ENCODE assay signal across 8 mouse cellular contexts in the genomic region with DNA sequence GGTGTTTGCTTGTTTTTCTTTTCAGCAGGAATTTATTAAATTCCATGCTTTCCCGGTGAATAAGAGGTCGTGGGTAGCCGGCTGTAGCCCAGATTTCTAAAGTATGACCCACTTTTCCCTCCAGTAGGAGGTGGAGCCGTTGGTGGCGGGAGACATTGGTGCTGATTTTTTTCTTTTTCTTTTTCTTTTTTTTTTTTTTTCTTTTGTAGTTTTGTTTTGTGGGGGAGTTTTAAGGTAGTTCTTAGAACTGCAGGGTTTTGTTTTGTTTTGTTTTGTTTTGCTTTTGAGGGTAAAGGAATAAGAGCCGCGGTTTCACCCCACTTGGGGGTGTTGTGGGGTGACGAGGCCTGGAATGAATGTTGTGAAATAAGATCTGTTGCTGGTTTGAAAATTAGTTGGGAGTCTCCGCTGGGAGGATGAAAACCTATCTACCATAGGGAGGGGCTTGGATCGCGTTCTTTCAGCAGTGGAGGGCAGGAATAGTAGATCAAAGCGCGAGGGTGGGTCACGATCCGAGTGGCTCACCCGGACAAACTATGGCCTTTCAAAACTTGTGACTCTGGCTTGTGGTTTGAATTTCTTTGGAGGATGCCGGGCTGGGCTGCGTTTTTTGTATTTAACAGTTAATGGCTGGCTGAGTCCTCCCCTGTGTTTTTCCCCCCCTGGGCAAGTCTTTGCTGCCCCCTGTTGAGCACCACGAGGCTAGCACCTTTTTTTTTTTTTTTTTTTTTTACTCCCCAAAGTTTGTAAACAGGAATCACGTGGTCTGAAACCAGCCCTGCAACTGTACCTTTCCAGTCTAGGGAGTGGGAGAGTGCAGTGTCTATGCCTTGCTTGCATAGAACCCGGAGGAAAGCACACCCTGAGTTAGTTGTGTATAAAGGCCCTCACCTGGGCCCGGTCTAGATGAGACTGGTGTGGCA. TPM values are rescaled to one million over a fixed set of nuclear protein-coding genes. Genes with fewer than 3 reads are reported as not detected.
DNase-seq lines count a peak whose midpoint lies in the region; ATAC-seq and TF ChIP-seq lines count a peak whose summit lies in the region.

No protein-coding gene starts in this region.

- 2% methylated on average over 22 of the region's 22 CpGs for WGBS in forebrain, embryonic 14.5 days
- 3% methylated on average over 22 of the region's 22 CpGs for WGBS in hindbrain, embryonic 10.5 days

- H3K4me1 ChIP-seq in MEL (ENCODE audit: control insufficient read depth in 1 of 2, insufficient read depth in 2 of 2, low read length in 2 of 2) = peaks cover 0 to 23% of the 10 kb centered on the region in 2 experiments; a peak in 1 of 4 replicates
- H3K4me1 ChIP-seq in forebrain, embryonic 14.5 days (ENCODE audit: control insufficient read depth, insufficient read depth, low read length) = peaks cover 11% of the 10 kb centered on the region
- peaks cover 51% of the 10 kb centered on the region for H3K4me1 ChIP-seq in hindbrain, embryonic 10.5 days (replicated peaks)

- DNase-seq in MEL (ENCODE audit: low read depth, low spot score) = peak; percentile 91
- DNase-seq in cerebellum, adult 11-12 months = peak; percentile 54
- peak; percentile 76 for DNase-seq in forebrain, embryonic 14.5 days (ENCODE audit: low spot score)
- peak; percentile 73 for DNase-seq in hindbrain, embryonic 10.5 days (ENCODE audit: low spot score)
- peak; percentile 56 to 68 for DNase-seq in layer of hippocampus, postnatal 10 days (ENCODE audit: low spot score in 2 of 2)
- DNase-seq in lung, postnatal 14 days = peak; percentile 70
- DNase-seq in ovary, postnatal 36 days (ENCODE audit: low spot score) = peak; percentile 64
- DNase-seq in thymus, postnatal 4 days = peak; percentile 80

- TF ChIP-seq CTCF in MEL (IDR thresholded peaks at IDR 0.05 in 2 of 3, conservative IDR thresholded peaks at IDR 0.05 in 1 of 3; ENCODE audit: control insufficient read depth in 1 of 3, insufficient read depth in 1 of 3, low read depth in 2 of 3, low read length in 3 of 3, poor library complexity in 1 of 3, severe bottlenecking in 1 of 3) = peak; percentile 64 to 82 (median 68)

- H3K36me3 ChIP-seq in MEL (ENCODE audit: control insufficient read depth in 1 of 2, insufficient read depth in 2 of 2, low read length in 2 of 2) = peaks cover 0 to 27% of the 10 kb centered on the region in 2 experiments; a peak in 2 of 4 replicates
- peaks cover 14% of the 10 kb centered on the region for H3K36me3 ChIP-seq in forebrain, embryonic 14.5 days (ENCODE audit: control insufficient read depth, insufficient read depth, low read length)
- peaks cover 31% of the 10 kb centered on the region for H3K36me3 ChIP-seq in hindbrain, embryonic 10.5 days

- peak; percentile 83 for TF ChIP-seq RAD21 in MEL (IDR thresholded peaks at IDR 0.05; ENCODE audit: low read depth, low read length)

- no peaks in the 10 kb centered on the region for H3K27me3 ChIP-seq in MEL (ENCODE audit: control insufficient read depth in 1 of 2, insufficient read depth in 2 of 2, low read length in 2 of 2)
- no peaks in the 10 kb centered on the region for H3K27me3 ChIP-seq in forebrain, embryonic 14.5 days (replicated peaks; ENCODE audit: control insufficient read depth, insufficient read depth, low read length)
- no peaks in the 10 kb centered on the region for H3K27me3 ChIP-seq in hindbrain, embryonic 10.5 days (ENCODE audit: insufficient read depth, poor library complexity, severe bottlenecking)

- peak overlapping the region; percentile 72 for H3K27ac ChIP-seq in MEL (ENCODE audit: control insufficient read depth, low read depth, low read length)
- 0 out of 2 replicates have a peak overlapping the region, but pooled peaks have one; percentile 17 for H3K27ac ChIP-seq in forebrain, embryonic 14.5 days (ENCODE audit: low read depth, low read length)
- H3K27ac ChIP-seq in hindbrain, embryonic 10.5 days = peak overlapping the region; percentile 98

- H3K79me2 ChIP-seq in MEL (ENCODE audit: control insufficient read depth, insufficient read depth, low read length, poor library complexity) = peaks cover 29% of the 10 kb centered on the region

- no peak for ATAC-seq in forebrain, embryonic 14.5 days

- peak overlapping the region; percentile 90 for H3K9ac ChIP-seq in MEL (ENCODE audit: control insufficient read depth, low read depth, low read length, poor library complexity, severe bottlenecking)
- peak overlapping the region; percentile 84 for H3K9ac ChIP-seq in forebrain, embryonic 14.5 days (ENCODE audit: low read length)

- no peak for TF ChIP-seq POLR2A in MEL (IDR thresholded peaks at IDR 0.05; ENCODE audit: control insufficient read depth in 1 of 2, insufficient read depth in 1 of 2, low read depth in 1 of 2, low read length in 2 of 2, poor library complexity in 1 of 2)

- H3K4me3 ChIP-seq in MEL (ENCODE audit: control insufficient read depth in 1 of 2, insufficient read depth in 1 of 2, low read depth in 2 of 2, low read length in 2 of 2) = peak overlapping the region; percentile 54 to 88
- H3K4me3 ChIP-seq in forebrain, embryonic 14.5 days (ENCODE audit: low read depth, low read length) = peak overlapping the region; percentile 87
- peak overlapping the region; percentile 94 for H3K4me3 ChIP-seq in hindbrain, embryonic 10.5 days

- peak in 1 of 2 experiments; percentile 11; a peak in 1 of 4 replicates for TF ChIP-seq EP300 in MEL (IDR thresholded peaks at IDR 0.05; ENCODE audit: low read depth in 1 of 2, low read length in 2 of 2)

- H3K9me3 ChIP-seq in MEL (replicated peaks; ENCODE audit: insufficient read depth, low read length) = no peaks in the 10 kb centered on the region
- H3K9me3 ChIP-seq in forebrain, embryonic 14.5 days (replicated peaks; ENCODE audit: control insufficient read depth, low read length) = no peaks in the 10 kb centered on the region
- H3K9me3 ChIP-seq in hindbrain, embryonic 10.5 days = no peaks in the 10 kb centered on the region

- peak overlapping the region; percentile 67 for H3K4me2 ChIP-seq in forebrain, embryonic 14.5 days (ENCODE audit: low read length)

TF ChIP-seq in MEL, 35 proteins besides CTCF, POLR2A, EP300 and RAD21 (continues in another document):
- TF ChIP-seq JUND (IDR thresholded peaks at IDR 0.05; ENCODE audit: low read depth, low read length) (no peak), NELFE (IDR thresholded peaks at IDR 0.05; ENCODE audit: low read depth, low read length) (no peak), GABPA (IDR thresholded peaks at IDR 0.05; ENCODE audit: low read depth, low read length) (no peak), HCFC1 (IDR thresholded peaks at IDR 0.05; ENCODE audit: low read depth, low read length) (peak; percentile 57), MEF2A (IDR thresholded peaks at IDR 0.05; ENCODE audit: extremely low read depth, insufficient replicate concordance, low read depth, low read length, poor library complexity, severe bottlenecking) (no peak), CHD1 (IDR thresholded peaks at IDR 0.05; ENCODE audit: low read depth, low read length) (no peak), TCF12 (IDR thresholded peaks at IDR 0.05; ENCODE audit: low read depth, low read length) (no peak), TBP (IDR thresholded peaks at IDR 0.05; ENCODE audit: low read depth, low read length) (peak; percentile 39; the same call in 1 of the 2 replicates), GATA1 (IDR thresholded peaks at IDR 0.05; ENCODE audit: low read depth, low read length) (no peak; the same call in 1 of the 2 replicates), MAZ (IDR thresholded peaks at IDR 0.05; ENCODE audit: low read depth, low read length) (peak; percentile 85), MXI1 (IDR thresholded peaks at IDR 0.05; ENCODE audit: low read depth, low read length) (peak; percentile 97), E2F4 (IDR thresholded peaks at IDR 0.05; ENCODE audit: borderline replicate concordance, low read depth, low read length) (no peak), UBTF (IDR thresholded peaks at IDR 0.05; ENCODE audit: borderline replicate concordance, insufficient read depth, low read depth, low read length) (no peak), USF1 (IDR thresholded peaks at IDR 0.05; ENCODE audit: low read depth, low read length) (peak; percentile 93), USF2 (IDR thresholded peaks at IDR 0.05; ENCODE audit: borderline replicate concordance in 1 of 2, insufficient read depth in 1 of 2, low read depth in 1 of 2, low read length in 2 of 2) (peak in 1 of 2 experiments; percentile 62; a peak in 1 of 4 replicates), ZMIZ1 (IDR thresholded peaks at IDR 0.05; ENCODE audit: low read depth, low read length) (no peak)

RNA-seq across cellular contexts. Expression of gene Pim1, which starts 2.0 kb away (rescaled TPM):
- total RNA-seq in MEL (2012; rRNA removed) = 27.8 and 30.6 TPM in 2 replicates
- 10 to 100 TPM in 1 of 2 experiments, not detected in 1; 52.1 TPM for polyA plus RNA-seq in MEL (2012; ENCODE audit: insufficient read depth in 1 of 2, insufficient read length in 2 of 2, low read depth in 1 of 2, low replicate concordance in 2 of 2, missing spikeins in 1 of 2)
- polyA plus RNA-seq in forebrain, embryonic 14.5 days (2014; fragmentation: Nextera tagmentation; extraction: Ambion mirVana) = 11.4 and 15.7 TPM in 2 replicates
- polyA plus RNA-seq in hindbrain, embryonic 10.5 days (2016; fragmentation: Nextera tagmentation; extraction: Ambion mirVana) = 25.0 and 30.5 TPM in 2 replicates
- 1 to 10 TPM; 3.5 to 4.0 TPM for total RNA-seq in layer of hippocampus, postnatal 10 days (2021)

RNA-seq across cellular contexts. Expression of gene Gm17657, which starts 56.9 kb away (rescaled TPM):
- 0.31 and 0.88 TPM in 2 replicates for total RNA-seq in MEL (2012; rRNA removed)
- 1 to 10 TPM in 1 of 2 experiments, not detected in 1; 2.7 TPM for polyA plus RNA-seq in MEL (2012; ENCODE audit: insufficient read depth in 1 of 2, insufficient read length in 2 of 2, low read depth in 1 of 2, low replicate concordance in 2 of 2, missing spikeins in 1 of 2)
- not detected in 2 replicates for polyA plus RNA-seq in forebrain, embryonic 14.5 days (2014; fragmentation: Nextera tagmentation; extraction: Ambion mirVana)
- polyA plus RNA-seq in hindbrain, embryonic 10.5 days (2016; fragmentation: Nextera tagmentation; extraction: Ambion mirVana) = not detected in 2 replicates
- not detected for total RNA-seq in layer of hippocampus, postnatal 10 days (2021)

RNA-seq across cellular contexts. Expression of gene Tbc1d22b, which starts 57.1 kb away (rescaled TPM):
- 8.0 and 9.4 TPM in 2 replicates for total RNA-seq in MEL (2012; rRNA removed)
- polyA plus RNA-seq in MEL (2012; ENCODE audit: insufficient read depth in 1 of 2, insufficient read length in 2 of 2, low read depth in 1 of 2, low replicate concordance in 2 of 2, missing spikeins in 1 of 2) = 10 to 100 TPM; 30.7 to 53.8 TPM
- polyA plus RNA-seq in forebrain, embryonic 14.5 days (2014; fragmentation: Nextera tagmentation; extraction: Ambion mirVana) = 18.4 and 21.3 TPM in 2 replicates
- 20.5 and 21.3 TPM in 2 replicates for polyA plus RNA-seq in hindbrain, embryonic 10.5 days (2016; fragmentation: Nextera tagmentation; extraction: Ambion mirVana)
- 10 to 100 TPM; 40.1 to 46.0 TPM for total RNA-seq in layer of hippocampus, postnatal 10 days (2021)

RNA-seq across cellular contexts. Expression of gene Tmem217, which starts 59.7 kb away (rescaled TPM):
- 2.3 and 2.5 TPM in 2 replicates for total RNA-seq in MEL (2012; rRNA removed)
- polyA plus RNA-seq in MEL (2012; ENCODE audit: insufficient read depth in 1 of 2, insufficient read length in 2 of 2, low read depth in 1 of 2, low replicate concordance in 2 of 2, missing spikeins in 1 of 2) = 1 to 10 TPM in 1 of 2 experiments, not detected in 1; 4.5 TPM
- 0.25 TPM in 1 of 2 replicates, not detected in the other for polyA plus RNA-seq in forebrain, embryonic 14.5 days (2014; fragmentation: Nextera tagmentation; extraction: Ambion mirVana)
- polyA plus RNA-seq in hindbrain, embryonic 10.5 days (2016; fragmentation: Nextera tagmentation; extraction: Ambion mirVana) = 1.3 and 2.5 TPM in 2 replicates
- not detected for total RNA-seq in layer of hippocampus, postnatal 10 days (2021)

Comparison
In these comparisons a context has a peak if more than half of its experiments do, and no peak if none do; other contexts are left out.
1. H3K27ac ChIP-seq: peak in every context shown above with its lines; median percentile 98 in hindbrain, embryonic 10.5 days; 72 in MEL; 17 in forebrain, embryonic 14.5 days.